Mouse (Mus musculus) embryonic facial prominence, embryonic 14.5 days (tissue): ENCODE results near the gene Ddx28. TPM values are rescaled to one million over a fixed set of nuclear protein-coding genes. Genes with fewer than 3 reads are reported as not detected.

Source experiments
- ATAC-seq: fragments of 200-750 bp; cut with Nextera tagmentation; 2 replicates; pipeline ENCODE4 v1.8.0; 2017; ENCODE audit warnings: low read depth, moderate number of reproducible peaks, moderate TSS enrichment
- DNase-seq: peaks from one replicate; pipeline ENCODE4 v3.0.0-alpha.2; 2015; ENCODE audit warnings: low spot score
- H3K27ac ChIP-seq: fragments of 300-500 bp; sonication (generic); replicated peaks from 2 replicates; pipeline ENCODE4 v1.5.1; 2014; ENCODE audit warnings: low read depth, mild to moderate bottlenecking, low read length, moderate library complexity
- H3K27me3 ChIP-seq: fragments of 300-500 bp; sonication (generic); replicated peaks from 2 replicates; pipeline ENCODE4 v1.6.1; 2014; ENCODE audit warnings: low read length; ENCODE audit not compliant: control insufficient read depth, insufficient read depth
- H3K36me3 ChIP-seq: fragments of 300-500 bp; sonication (generic); 2 replicates; pipeline ENCODE4 v1.6.1; 2014; ENCODE audit warnings: low read length, mixed read lengths; ENCODE audit not compliant: control insufficient read depth, insufficient read depth
- H3K4me1 ChIP-seq: fragments of 300-500 bp; sonication (generic); 2 replicates; pipeline ENCODE4 v1.6.1; 2014; ENCODE audit warnings: antibody characterized with exemption, low read length; ENCODE audit not compliant: control insufficient read depth, insufficient read depth
- H3K4me2 ChIP-seq: fragments of 300-500 bp; sonication (generic); 2 replicates; pipeline ENCODE4 v1.6.1; 2014; ENCODE audit warnings: low read depth, mild to moderate bottlenecking, low read length, moderate library complexity, mixed read lengths
- H3K4me3 ChIP-seq: fragments of 300-500 bp; sonication (generic); 2 replicates; pipeline ENCODE4 v1.5.1; 2014; ENCODE audit warnings: low read depth, mild to moderate bottlenecking, low read length
- H3K9ac ChIP-seq: fragments of 300-500 bp; sonication (generic); 2 replicates; pipeline ENCODE4 v1.6.1; 2014; ENCODE audit warnings: low read depth, mild to moderate bottlenecking, low read length, moderate library complexity, mixed read lengths
- H3K9me3 ChIP-seq: fragments of 300-500 bp; sonication (generic); 2 replicates; pipeline ENCODE4 v1.6.1; 2016; ENCODE audit warnings: low read length; ENCODE audit not compliant: control insufficient read depth
- WGBS: fragments of 180-500 bp; shearing (Covaris S2); extraction: QIAGEN DNeasy Blood & Tissue Kit; methylation state at CpG from one replicate; pipeline ENCODE4 v1.1.7; 2014; 5-methylcytosine and 5-hydroxymethylcytosine counted together
- polyA plus RNA-seq: library from polyadenylated mRNA; unstranded; fragments of >200 nt; fragmentation: Nextera tagmentation; extraction: Ambion mirVana; gene quantifications from 2 replicates; pipeline ENCODE4 v1.2.1, GENCODE M21; 2014

Gene Ddx28
- polyA plus RNA-seq, 1 experiment from 2014 or later = 14.7 TPM

- ATAC-seq (no peak), DNase-seq (no peak)
- Histone ChIP-seq H3K36me3 (no peaks in the 10 kb centered on the region), H3K4me2 (no peak within 1 kb of the TSS), H3K4me1 (peaks cover 10% of the 10 kb centered on the region), H3K27ac (no peak within 1 kb of the TSS), H3K4me3 (no peak within 1 kb of the TSS), H3K9ac (no peak within 1 kb of the TSS), H3K27me3 (no peaks in the 10 kb centered on the region), H3K9me3 (no peaks in the 10 kb centered on the region)
- 74% methylated on average over 4 of the region's 4 CpGs for WGBS
These were observed 5.8 kb downstream of the Ddx28 start, which contains the start of gene Dpep2nb for GRCm38 (mm10) chr8:106005875-106006274. Dpep2nb (minus strand) TSS chr8:106005975.

- 83% methylated on average over 8 of the region's 8 CpGs for WGBS
These were observed 7.0 kb downstream of the Ddx28 start for GRCm38 (mm10) chr8:106004538-106005207.

GRCm38 (mm10) chr8:106001908-106002307 is 9.8 kb downstream of the Ddx28 start:
- H3K4me2 ChIP-seq = no peak overlapping the region
- H3K9ac ChIP-seq = no peak overlapping the region
- DNase-seq (no peak), ATAC-seq (no peak)
- H3K4me1 ChIP-seq = no peaks in the 10 kb centered on the region
- H3K9me3 ChIP-seq = no peaks in the 10 kb centered on the region
- WGBS = 75% methylated on average over 4 of the region's 4 CpGs
- no peaks in the 10 kb centered on the region for H3K36me3 ChIP-seq
- no peak overlapping the region for H3K4me3 ChIP-seq
- no peak overlapping the region for H3K27ac ChIP-seq
- H3K27me3 ChIP-seq = no peaks in the 10 kb centered on the region

More at GRCm38 (mm10) chr8:106004538-106005207, 7.0 kb downstream of the Ddx28 start:
- Histone ChIP-seq H3K4me2 (no peak overlapping the region), H3K27ac (no peak overlapping the region), H3K9me3 (no peaks in the 10 kb centered on the region), H3K4me1 (0 out of 2 replicates have a peak, but pooled peaks cover under 1% of the 10 kb centered on the region), H3K9ac (no peak overlapping the region), H3K36me3 (no peaks in the 10 kb centered on the region), H3K27me3 (no peaks in the 10 kb centered on the region), H3K4me3 (no peak overlapping the region)
- ATAC-seq = no peak
- no peak for DNase-seq

DNA sequence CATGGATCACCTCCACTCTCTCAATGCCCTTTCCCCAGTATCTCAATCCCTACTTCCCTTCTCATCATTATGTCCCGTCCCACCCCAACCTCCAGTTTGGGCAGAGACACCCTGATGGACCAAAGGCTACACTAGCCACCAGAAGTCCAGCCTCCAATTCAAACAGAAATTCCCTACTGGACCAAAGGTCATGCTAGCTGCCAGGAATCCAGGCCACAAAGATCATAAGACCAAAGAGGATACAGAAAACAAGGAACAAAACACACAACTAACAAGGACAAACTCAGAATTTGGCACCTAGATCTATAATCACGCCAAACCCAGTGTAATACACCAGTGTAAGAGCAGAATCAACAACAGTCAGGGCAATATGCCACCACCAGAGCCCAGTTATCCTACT is 12.7 kb downstream of the Ddx28 start:
- H3K27ac ChIP-seq = no peak overlapping the region
- no peaks in the 10 kb centered on the region for H3K9me3 ChIP-seq
- H3K27me3 ChIP-seq = no peaks in the 10 kb centered on the region
- H3K4me1 ChIP-seq = no peaks in the 10 kb centered on the region
- H3K4me3 ChIP-seq = no peak overlapping the region
- 75% methylated on average over 2 of the region's 2 CpGs for WGBS
- no peak for ATAC-seq
- no peaks in the 10 kb centered on the region for H3K36me3 ChIP-seq
- no peak for DNase-seq
- H3K4me2 ChIP-seq = no peak overlapping the region
- no peak overlapping the region for H3K9ac ChIP-seq

DNA sequence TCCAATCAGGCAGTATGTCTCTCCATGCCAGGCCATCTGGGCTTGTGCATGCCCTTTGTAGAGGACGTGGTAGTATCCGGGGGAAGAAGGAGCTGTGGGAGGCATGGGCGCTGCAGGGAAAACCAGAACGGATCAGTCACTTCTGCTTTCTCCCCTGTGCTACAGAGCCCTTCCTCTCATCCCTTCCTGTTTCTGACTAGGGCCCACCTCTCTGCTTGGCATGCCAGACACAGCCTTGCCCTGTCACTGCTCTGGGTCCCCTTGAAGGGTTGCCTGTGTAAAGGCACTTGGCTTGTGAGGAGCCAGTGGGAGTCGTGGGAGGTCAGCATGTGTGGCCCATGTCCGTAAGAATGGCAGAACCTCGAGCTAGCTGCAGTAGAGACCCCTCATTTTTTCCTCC is 15.3 kb downstream of the Ddx28 start:
- WGBS = 77% methylated on average over 6 of the region's 7 CpGs
- Histone ChIP-seq H3K36me3 (no peaks in the 10 kb centered on the region), H3K4me2 (no peak overlapping the region), H3K4me1 (no peaks in the 10 kb centered on the region), H3K27me3 (no peaks in the 10 kb centered on the region), H3K9ac (no peak overlapping the region), H3K4me3 (no peak overlapping the region), H3K9me3 (no peaks in the 10 kb centered on the region), H3K27ac (no peak overlapping the region)
- no peak for DNase-seq
- ATAC-seq = no peak

GRCm38 (mm10) chr8:105993226-105993625 is 18.5 kb downstream of the Ddx28 start:
- no peak for ATAC-seq
- H3K4me1 ChIP-seq = no peaks in the 10 kb centered on the region
- no peak overlapping the region for H3K27ac ChIP-seq
- H3K9me3 ChIP-seq = no peaks in the 10 kb centered on the region
- DNase-seq = no peak
- WGBS = 57% methylated on average over 4 of the region's 4 CpGs
- H3K9ac ChIP-seq = no peak overlapping the region
- no peaks in the 10 kb centered on the region for H3K27me3 ChIP-seq
- H3K4me2 ChIP-seq = no peak overlapping the region
- no peak overlapping the region for H3K4me3 ChIP-seq
- no peaks in the 10 kb centered on the region for H3K36me3 ChIP-seq

DNA sequence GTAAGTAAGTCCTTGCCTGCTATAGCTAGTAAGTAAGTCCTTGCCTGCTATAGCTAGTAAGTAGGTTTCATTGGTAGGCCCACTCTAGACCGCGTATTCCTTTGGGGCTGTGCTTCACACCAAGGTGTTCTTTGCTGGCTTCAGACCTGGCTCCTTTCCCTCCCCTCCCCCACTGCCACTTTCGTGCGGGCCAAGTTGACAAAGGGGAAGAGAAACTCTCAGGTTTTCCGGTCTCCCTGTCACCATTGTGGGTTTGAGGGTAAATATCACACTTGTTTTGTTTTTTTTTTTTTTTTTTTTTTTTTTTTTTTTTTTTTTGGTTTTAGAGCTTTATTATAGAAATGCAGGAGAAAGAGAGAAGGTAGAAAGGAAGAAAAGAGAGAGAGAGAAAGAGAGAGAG is 19.2 kb downstream of the Ddx28 start:
- 60% methylated on average over 5 of the region's 5 CpGs for WGBS
- H3K9me3 ChIP-seq = no peaks in the 10 kb centered on the region
- no peak overlapping the region for H3K9ac ChIP-seq
- DNase-seq (no peak), ATAC-seq (no peak)
- H3K4me1 ChIP-seq = no peaks in the 10 kb centered on the region
- no peak overlapping the region for H3K4me2 ChIP-seq
- H3K27ac ChIP-seq = no peak overlapping the region
- H3K27me3 ChIP-seq = no peaks in the 10 kb centered on the region
- H3K4me3 ChIP-seq = no peak overlapping the region
- no peaks in the 10 kb centered on the region for H3K36me3 ChIP-seq

- Histone ChIP-seq H3K4me1 (no peaks in the 10 kb centered on the region), H3K27ac (no peak overlapping the region), H3K9me3 (no peaks in the 10 kb centered on the region), H3K36me3 (no peaks in the 10 kb centered on the region), H3K4me3 (no peak overlapping the region), H3K4me2 (no peak overlapping the region), H3K9ac (no peak overlapping the region), H3K27me3 (no peaks in the 10 kb centered on the region)
- DNase-seq (no peak), ATAC-seq (no peak)
- 83% methylated on average over 2 of the region's 2 CpGs for WGBS
These were observed 20.1 kb downstream of the Ddx28 start for GRCm38 (mm10) chr8:105991546-105991945.

GRCm38 (mm10) chr8:105990856-105991387 is 20.8 kb downstream of the Ddx28 start, which contains the start of gene Dus2:
Dus2 (plus strand) TSS chr8:105991337.
- H3K27ac ChIP-seq = no peak within 1 kb of the TSS
- no peaks in the 10 kb centered on the region for H3K9me3 ChIP-seq
- H3K4me2 ChIP-seq = peak within 1 kb of the TSS; percentile 35; the same call in 1 of the 2 replicates
- no peaks in the 10 kb centered on the region for H3K27me3 ChIP-seq
- no peaks in the 10 kb centered on the region for H3K4me1 ChIP-seq
- DNase-seq (peak; percentile 92), ATAC-seq (peak; percentile 84)
- no peak within 1 kb of the TSS for H3K4me3 ChIP-seq
- H3K9ac ChIP-seq = peak within 1 kb of the TSS; percentile 30; the same call in 1 of the 2 replicates
- no peaks in the 10 kb centered on the region for H3K36me3 ChIP-seq
- WGBS = 8% methylated on average over 15 of the region's 15 CpGs
